Mouse (Mus musculus) CH12.LX (cell line): ENCODE data around the gene Gm11627.

Experiments
- CTCF ChIP-seq, 2 experiments: IDR thresholded peaks in 1 of 2; conservative IDR thresholded peaks in 1 of 2; 2 replicates each; pipeline ENCODE4 v1.5.1; 2011 to 2012; ENCODE audit warnings: low read depth in 2 of 2, low read length in 2 of 2, improper control_type of control experiment in 1 of 2, inconsistent platforms in 1 of 2, mild to moderate bottlenecking in 1 of 2, moderate library complexity in 1 of 2
- ELF1 ChIP-seq: IDR thresholded peaks from 2 replicates; pipeline ENCODE4 v1.6.1; 2014; ENCODE audit warnings: low read depth, mild to moderate bottlenecking, inconsistent platforms, low read length, improper control_type of control experiment
- GABPA ChIP-seq: IDR thresholded peaks from 2 replicates; pipeline ENCODE4 v1.6.1; 2012; ENCODE audit warnings: low read depth, low read length, improper control_type of control experiment, inconsistent platforms; ENCODE audit not compliant: insufficient replicate concordance

DNA sequence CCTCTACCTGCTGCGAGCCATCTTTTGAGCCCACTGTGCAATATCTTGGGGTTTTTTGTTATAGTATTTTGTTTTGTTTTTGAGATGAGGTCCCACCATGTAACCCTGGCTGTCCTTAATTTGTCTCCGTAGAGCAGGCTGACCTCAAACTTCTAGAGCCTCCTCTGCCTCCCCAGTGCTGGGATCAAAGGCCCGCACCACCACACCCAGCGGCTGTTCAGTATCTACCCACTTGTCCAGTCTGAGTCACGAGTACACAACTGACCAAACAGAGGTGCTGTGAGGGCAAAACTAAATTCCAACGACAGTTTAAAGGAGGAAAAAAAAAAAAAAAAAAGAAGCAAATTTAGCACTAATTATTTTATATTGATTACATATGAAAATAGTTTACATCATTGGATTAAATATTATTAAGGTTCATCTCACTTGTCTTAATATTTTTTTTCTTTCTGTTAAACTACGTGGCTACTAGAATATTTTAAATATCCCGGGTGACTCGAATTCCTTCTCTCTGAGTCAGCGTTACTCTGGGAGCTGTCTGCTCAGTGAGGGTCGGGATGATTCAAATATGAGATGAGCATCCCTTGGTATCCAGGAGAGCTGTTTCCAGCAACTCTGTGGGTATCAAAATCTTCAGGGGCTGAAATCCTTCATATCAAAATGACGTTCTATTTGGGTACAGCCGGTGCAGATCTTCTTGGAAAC, 3.1 kb downstream of the Gm11627 start:
- TF ChIP-seq GABPA: no peak
- no peak for TF ChIP-seq CTCF (conservative IDR thresholded peaks at IDR 0.05 in 1 of 2, IDR thresholded peaks at IDR 0.05 in 1 of 2; ENCODE audit: low read depth in 2 of 2, low read length in 2 of 2)
- TF ChIP-seq ELF1: no peak
